Mouse (Mus musculus): ENCODE results near the gene Sag. TPM values are rescaled to one million over a fixed set of nuclear protein-coding genes. Genes with fewer than 3 reads are reported as not detected.

The Sag gene
- polyA plus RNA-seq, 1 experiment from 2014 or later, result 1.3 TPM

DNA sequence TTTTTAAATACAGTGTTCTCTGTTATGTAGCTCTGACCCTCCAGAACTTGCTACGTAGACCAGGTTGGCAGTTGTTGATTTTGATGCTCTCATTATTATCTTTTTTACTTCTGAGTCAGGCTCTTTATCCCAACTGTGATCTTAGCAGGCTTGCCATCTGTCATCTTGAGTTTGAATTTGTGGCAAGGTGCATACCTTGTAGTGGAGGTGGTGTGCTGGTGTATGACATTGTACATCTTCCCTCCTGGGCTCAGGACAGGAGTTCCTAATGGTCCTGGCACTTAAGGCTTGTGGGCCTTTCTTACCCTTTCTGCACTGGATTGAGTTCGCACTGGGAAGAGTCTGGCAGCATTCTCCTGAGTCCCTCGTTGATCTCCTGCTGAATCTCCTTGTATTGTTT lies 60.1 kb downstream of the Sag start:
- 80% methylated on average over 3 of the region's 3 CpGs for WGBS
- ATAC-seq (ENCODE audit: low FRiP score, low TSS enrichment), result no peak
- no peak overlapping the region for H3K9ac ChIP-seq (replicated peaks; ENCODE audit: low read length)

DNA sequence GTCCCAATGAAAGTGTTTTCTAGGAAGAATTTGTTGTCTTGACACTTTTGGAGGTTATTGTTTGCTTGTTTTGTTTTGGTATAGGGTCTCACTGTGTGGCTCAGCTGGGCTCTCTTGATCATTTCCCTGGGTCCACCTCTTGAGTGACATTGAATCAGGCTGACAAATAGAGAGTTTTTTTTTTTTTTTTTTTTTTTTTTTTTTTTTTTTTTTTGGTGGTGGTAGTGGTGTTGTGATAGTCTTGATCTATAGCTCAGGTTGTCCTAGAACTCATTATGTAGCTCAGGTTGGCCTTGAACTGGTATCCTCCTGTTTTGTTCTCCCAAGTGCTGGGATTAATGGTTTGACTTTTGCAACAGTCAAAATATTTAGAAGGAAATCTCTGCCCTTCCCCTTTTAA lies 61.4 kb downstream of the Sag start:
- ATAC-seq (ENCODE audit: low FRiP score, low TSS enrichment), result no peak

More for the DNA sequence above, 60.1 kb downstream of the Sag start:
- Histone ChIP-seq H3K27me3 (ENCODE audit: insufficient read depth, low read length) (no peaks in the 10 kb centered on the region), H3K27ac (ENCODE audit: low read length) (no peak overlapping the region), H3K4me1 (ENCODE audit: insufficient read depth, low read length) (0 out of 2 replicates have a peak, but pooled peaks cover 2% of the 10 kb centered on the region), H3K36me3 (ENCODE audit: insufficient read depth, low read length) (no peaks in the 10 kb centered on the region), H3K4me3 (ENCODE audit: low read length) (no peak overlapping the region), H3K9me3 (ENCODE audit: low read length) (no peaks in the 10 kb centered on the region), H3K4me2 (replicated peaks; ENCODE audit: low read depth, low read length) (no peak overlapping the region)

DNA sequence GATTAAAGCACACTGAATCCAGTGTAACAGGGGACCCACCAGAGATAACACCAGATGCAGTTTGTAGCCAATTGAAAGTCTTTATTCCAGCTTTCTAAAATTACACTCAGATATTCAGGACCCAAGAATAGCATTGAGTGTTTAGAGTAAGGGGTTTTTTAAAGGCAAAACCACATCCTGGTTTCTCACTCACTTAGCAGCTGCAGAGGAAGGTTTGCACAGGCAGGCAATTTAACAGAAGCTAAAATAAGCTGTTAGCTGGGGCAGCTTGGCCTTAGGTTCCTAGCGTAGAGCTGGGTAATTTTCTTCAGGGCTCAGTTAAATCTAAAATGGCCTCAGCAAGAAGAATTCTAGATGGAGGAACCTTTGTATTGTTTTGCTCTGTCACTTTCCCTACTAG lies 63.2 kb downstream of the Sag start:
- H3K4me1 ChIP-seq (ENCODE audit: insufficient read depth, low read length), result peaks cover 12% of the 10 kb centered on the region
- no peaks in the 10 kb centered on the region for H3K27me3 ChIP-seq (ENCODE audit: insufficient read depth, low read length)
- ATAC-seq (ENCODE audit: low FRiP score, low TSS enrichment), result no peak
- no peaks in the 10 kb centered on the region for H3K36me3 ChIP-seq (ENCODE audit: insufficient read depth, low read length)
- 93% methylated on average over 1 of the region's 1 CpGs for WGBS
- H3K4me3 ChIP-seq (ENCODE audit: low read length), result no peak overlapping the region
- no peaks in the 10 kb centered on the region for H3K9me3 ChIP-seq (ENCODE audit: low read length)
- no peak overlapping the region for H3K27ac ChIP-seq (ENCODE audit: low read length)
- H3K4me2 ChIP-seq (replicated peaks; ENCODE audit: low read depth, low read length), result no peak overlapping the region
- no peak overlapping the region for H3K9ac ChIP-seq (replicated peaks; ENCODE audit: low read length)

More for the DNA sequence above, 61.4 kb downstream of the Sag start:
- Histone ChIP-seq H3K27ac (ENCODE audit: low read length) (no peak overlapping the region), H3K4me1 (ENCODE audit: insufficient read depth, low read length) (0 out of 2 replicates have a peak, but pooled peaks cover 2% of the 10 kb centered on the region), H3K9ac (replicated peaks; ENCODE audit: low read length) (no peak overlapping the region), H3K36me3 (ENCODE audit: insufficient read depth, low read length) (no peaks in the 10 kb centered on the region), H3K4me2 (replicated peaks; ENCODE audit: low read depth, low read length) (no peak overlapping the region), H3K4me3 (ENCODE audit: low read length) (no peak overlapping the region), H3K27me3 (ENCODE audit: insufficient read depth, low read length) (no peaks in the 10 kb centered on the region), H3K9me3 (ENCODE audit: low read length) (no peaks in the 10 kb centered on the region)

DNA sequence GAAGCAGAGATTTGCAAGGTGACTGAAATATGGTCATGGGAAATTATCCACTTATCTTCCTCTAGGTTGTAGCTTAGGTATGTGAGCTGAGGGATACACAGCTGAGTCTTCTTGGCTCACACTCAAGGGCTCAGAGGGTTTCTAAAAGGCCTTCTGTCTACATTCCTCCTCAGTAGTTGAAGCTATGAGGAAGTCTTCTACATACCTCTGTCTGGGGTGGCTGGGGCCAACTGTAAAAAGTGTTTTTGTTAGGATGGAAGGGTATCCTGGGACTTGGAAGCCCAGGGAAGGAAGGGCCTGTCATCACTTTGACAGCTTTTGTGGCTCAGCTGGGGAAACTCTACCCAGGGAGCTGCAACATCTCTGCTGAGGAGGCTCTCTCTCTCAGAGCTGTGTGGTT lies 68.1 kb downstream of the Sag start:
- no peak overlapping the region for H3K9ac ChIP-seq (replicated peaks; ENCODE audit: low read length)
- peak overlapping the region; percentile 46; the same call in 1 of the 2 replicates for H3K27ac ChIP-seq (ENCODE audit: low read length)
- H3K27me3 ChIP-seq (ENCODE audit: insufficient read depth, low read length), result no peaks in the 10 kb centered on the region
- no peaks in the 10 kb centered on the region for H3K36me3 ChIP-seq (ENCODE audit: insufficient read depth, low read length)
- H3K4me2 ChIP-seq (replicated peaks; ENCODE audit: low read depth, low read length), result no peak overlapping the region
- no peak overlapping the region for H3K4me3 ChIP-seq (ENCODE audit: low read length)
- peaks cover 16% of the 10 kb centered on the region for H3K4me1 ChIP-seq (ENCODE audit: insufficient read depth, low read length)
- ATAC-seq (ENCODE audit: low FRiP score, low TSS enrichment), result no peak
- no peaks in the 10 kb centered on the region for H3K9me3 ChIP-seq (ENCODE audit: low read length)

DNA sequence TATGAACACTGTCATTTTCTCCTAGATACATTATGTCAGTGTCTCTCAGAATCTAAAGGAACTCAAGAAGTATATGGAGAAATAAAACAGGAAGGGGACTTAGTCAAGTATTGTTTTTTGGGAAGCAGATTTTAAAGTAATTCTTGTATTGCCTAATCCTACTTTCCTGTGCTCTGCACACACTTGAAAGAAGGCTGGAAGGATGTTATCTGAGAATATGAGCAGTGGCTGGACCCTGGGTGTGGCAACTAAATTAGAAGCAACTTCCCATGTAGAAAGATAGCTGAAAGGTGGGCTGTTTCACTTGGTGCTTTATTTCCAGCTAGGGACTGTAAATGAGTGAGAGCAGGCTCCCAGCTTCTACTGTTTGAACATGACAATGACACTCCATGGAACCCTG lies 69.6 kb downstream of the Sag start:
- Histone ChIP-seq H3K9ac (replicated peaks; ENCODE audit: low read length) (no peak overlapping the region), H3K27me3 (ENCODE audit: insufficient read depth, low read length) (no peaks in the 10 kb centered on the region), H3K27ac (ENCODE audit: low read length) (no peak overlapping the region), H3K4me1 (ENCODE audit: insufficient read depth, low read length) (peaks cover 22% of the 10 kb centered on the region), H3K36me3 (ENCODE audit: insufficient read depth, low read length) (no peaks in the 10 kb centered on the region), H3K4me3 (ENCODE audit: low read length) (no peak overlapping the region), H3K4me2 (replicated peaks; ENCODE audit: low read depth, low read length) (no peak overlapping the region), H3K9me3 (ENCODE audit: low read length) (no peaks in the 10 kb centered on the region)
- ATAC-seq (ENCODE audit: low FRiP score, low TSS enrichment), result no peak

DNA sequence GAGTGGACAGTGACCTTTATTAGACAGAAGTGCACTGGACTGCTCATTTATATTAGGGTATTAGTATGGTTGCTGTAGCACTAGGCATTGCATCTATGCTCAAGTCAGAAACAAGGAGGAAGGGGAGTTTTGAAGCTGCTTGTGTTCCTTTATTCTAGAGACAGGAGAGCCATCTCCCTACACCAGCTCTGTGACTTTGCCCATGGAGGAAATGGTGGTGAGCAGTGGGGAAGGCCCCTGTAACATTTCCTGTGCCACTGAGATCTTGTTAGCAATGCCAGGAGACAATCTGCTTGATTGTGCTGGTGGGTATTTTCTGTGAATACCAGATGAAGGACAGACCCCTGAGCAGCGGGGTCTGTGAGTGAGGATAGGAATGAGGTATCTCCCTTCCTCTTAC lies 72.6 kb downstream of the Sag start:
- H3K36me3 ChIP-seq (ENCODE audit: insufficient read depth, low read length), result no peaks in the 10 kb centered on the region
- H3K4me3 ChIP-seq (ENCODE audit: low read length), result no peak overlapping the region
- H3K27me3 ChIP-seq (ENCODE audit: insufficient read depth, low read length), result no peaks in the 10 kb centered on the region
- ATAC-seq (ENCODE audit: low FRiP score, low TSS enrichment), result no peak
- 95% methylated on average over 1 of the region's 1 CpGs for WGBS
- no peaks in the 10 kb centered on the region for H3K9me3 ChIP-seq (ENCODE audit: low read length)
- peaks cover 31% of the 10 kb centered on the region for H3K4me1 ChIP-seq (ENCODE audit: insufficient read depth, low read length)
- no peak overlapping the region for H3K27ac ChIP-seq (ENCODE audit: low read length)
- no peak overlapping the region for H3K9ac ChIP-seq (replicated peaks; ENCODE audit: low read length)
- H3K4me2 ChIP-seq (replicated peaks; ENCODE audit: low read depth, low read length), result no peak overlapping the region

DNA sequence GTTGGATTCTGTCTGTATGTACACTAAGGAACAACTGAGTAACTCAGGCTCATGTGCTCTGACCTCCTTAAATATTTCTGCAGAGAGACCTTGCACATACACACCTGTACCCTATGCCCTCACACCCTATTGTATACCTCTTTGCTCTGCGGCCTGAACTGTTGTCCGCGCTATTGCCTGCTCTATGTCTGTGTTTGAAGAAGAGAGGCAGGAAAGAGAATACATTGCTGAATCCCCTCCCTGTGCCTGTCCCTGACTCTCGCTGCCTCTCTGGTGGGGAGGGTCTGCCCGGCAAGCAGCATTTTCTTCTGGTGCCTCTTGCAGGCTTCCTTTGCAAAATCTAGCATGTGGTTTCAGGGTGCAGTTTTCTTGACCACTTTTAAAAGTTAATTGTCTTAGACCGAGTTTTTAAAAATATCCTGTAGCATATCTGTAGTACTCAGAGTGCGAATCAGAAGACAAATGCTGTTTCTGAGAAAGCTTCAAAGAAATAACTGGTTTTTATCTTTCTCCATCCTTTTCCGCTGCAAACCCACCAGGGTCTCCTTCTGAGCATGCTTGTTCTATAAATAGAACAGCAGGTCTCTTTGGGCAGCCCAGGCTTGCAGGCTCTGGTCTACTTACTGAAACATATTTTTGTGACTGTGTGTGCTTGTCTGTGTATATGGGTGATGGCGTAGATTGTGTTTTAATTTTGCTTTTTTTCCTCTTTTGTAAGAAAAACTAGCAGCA lies 74.2 kb downstream of the Sag start:
- Histone ChIP-seq H3K9me3 (ENCODE audit: low read length) (no peaks in the 10 kb centered on the region), H3K4me2 (replicated peaks; ENCODE audit: low read depth, low read length) (no peak overlapping the region), H3K27me3 (ENCODE audit: insufficient read depth, low read length) (no peaks in the 10 kb centered on the region), H3K9ac (replicated peaks; ENCODE audit: low read length) (no peak overlapping the region), H3K4me1 (ENCODE audit: insufficient read depth, low read length) (peaks cover 24% of the 10 kb centered on the region), H3K36me3 (ENCODE audit: insufficient read depth, low read length) (no peaks in the 10 kb centered on the region), H3K27ac (ENCODE audit: low read length) (peak overlapping the region; percentile 29; the same call in 1 of the 2 replicates), H3K4me3 (ENCODE audit: low read length) (no peak overlapping the region)
- ATAC-seq (ENCODE audit: low FRiP score, low TSS enrichment), result no peak
- WGBS, result 74% methylated on average over 9 of the region's 9 CpGs

DNA sequence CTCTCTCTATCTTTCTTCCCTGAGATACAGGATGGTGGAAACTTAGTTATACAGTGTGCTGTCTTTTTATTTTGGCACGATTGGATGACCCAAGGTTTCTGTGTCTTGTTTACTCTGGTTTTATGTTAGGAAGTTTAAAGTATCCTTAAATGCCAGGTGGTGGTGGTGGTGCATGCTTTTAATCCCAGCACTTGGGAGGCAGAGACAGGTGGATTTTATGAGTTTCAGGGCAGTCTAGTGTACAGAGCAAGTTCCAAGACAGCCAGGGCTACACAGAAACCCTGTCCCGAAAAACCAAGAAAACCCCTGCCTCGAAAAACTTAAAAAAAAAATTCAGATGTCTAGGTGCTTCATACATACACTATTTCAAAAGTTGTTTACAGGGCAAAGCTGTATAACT lies 75.6 kb downstream of the Sag start:
- Histone ChIP-seq H3K9ac (replicated peaks; ENCODE audit: low read length) (no peak overlapping the region), H3K4me2 (replicated peaks; ENCODE audit: low read depth, low read length) (no peak overlapping the region), H3K27ac (ENCODE audit: low read length) (peak overlapping the region; percentile 91; the same call in 1 of the 2 replicates), H3K9me3 (ENCODE audit: low read length) (no peaks in the 10 kb centered on the region), H3K36me3 (ENCODE audit: insufficient read depth, low read length) (no peaks in the 10 kb centered on the region), H3K4me1 (ENCODE audit: insufficient read depth, low read length) (peaks cover 24% of the 10 kb centered on the region), H3K27me3 (ENCODE audit: insufficient read depth, low read length) (no peaks in the 10 kb centered on the region), H3K4me3 (ENCODE audit: low read length) (no peak overlapping the region)
- no peak for ATAC-seq (ENCODE audit: low FRiP score, low TSS enrichment)
- WGBS, result 69% methylated on average over 3 of the region's 3 CpGs

DNA sequence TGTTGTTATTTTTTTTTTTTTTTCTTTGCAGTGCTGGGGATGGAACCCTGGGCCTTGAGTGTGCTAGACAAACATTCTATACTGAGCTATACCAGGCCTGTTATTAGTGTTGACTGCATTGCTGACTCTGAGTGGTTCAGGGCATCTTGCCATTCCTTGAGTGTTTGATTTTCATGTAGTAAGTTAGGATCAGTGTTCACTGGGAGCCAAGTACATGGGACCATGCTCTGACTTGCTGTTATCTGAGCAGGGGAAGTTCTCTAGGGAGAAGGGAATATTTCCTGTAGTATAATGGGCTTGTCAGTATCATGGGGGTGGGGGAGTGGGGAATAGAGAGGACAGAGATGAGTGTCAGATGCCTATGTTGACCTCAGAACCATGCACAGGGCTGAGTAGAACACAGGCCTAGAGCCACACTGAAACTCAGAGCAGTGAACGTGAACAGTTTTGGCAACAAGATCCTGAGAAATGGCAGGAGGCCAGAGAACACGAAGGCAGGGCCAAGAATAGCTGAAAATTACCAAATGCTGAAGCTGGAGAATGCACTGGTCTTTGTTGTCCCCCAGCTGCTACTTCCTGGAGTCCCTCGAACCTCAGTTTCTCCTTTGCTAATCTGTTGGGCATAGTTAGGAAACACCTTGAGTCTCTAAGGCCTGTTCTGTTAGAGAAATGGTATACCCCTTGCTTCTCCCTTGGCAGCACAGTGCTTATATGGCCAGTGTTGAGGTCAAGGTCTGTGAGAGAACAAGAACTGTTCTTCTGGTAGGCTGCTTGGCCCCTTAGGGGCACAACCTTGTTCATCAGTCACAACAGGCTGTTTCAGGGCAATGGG lies 76.2 kb downstream of the Sag start:
- Histone ChIP-seq H3K4me3 (ENCODE audit: low read length) (no peak overlapping the region), H3K4me1 (ENCODE audit: insufficient read depth, low read length) (peaks cover 24% of the 10 kb centered on the region), H3K27ac (ENCODE audit: low read length) (peak overlapping the region; percentile 91), H3K9ac (replicated peaks; ENCODE audit: low read length) (no peak overlapping the region), H3K9me3 (ENCODE audit: low read length) (no peaks in the 10 kb centered on the region), H3K4me2 (replicated peaks; ENCODE audit: low read depth, low read length) (no peak overlapping the region), H3K27me3 (ENCODE audit: insufficient read depth, low read length) (no peaks in the 10 kb centered on the region), H3K36me3 (ENCODE audit: insufficient read depth, low read length) (peaks cover 6% of the 10 kb centered on the region; the same call in 1 of the 2 replicates)
- ATAC-seq (ENCODE audit: low FRiP score, low TSS enrichment), result peak; percentile 92
- WGBS, result 36% methylated on average over 3 of the region's 3 CpGs

DNA sequence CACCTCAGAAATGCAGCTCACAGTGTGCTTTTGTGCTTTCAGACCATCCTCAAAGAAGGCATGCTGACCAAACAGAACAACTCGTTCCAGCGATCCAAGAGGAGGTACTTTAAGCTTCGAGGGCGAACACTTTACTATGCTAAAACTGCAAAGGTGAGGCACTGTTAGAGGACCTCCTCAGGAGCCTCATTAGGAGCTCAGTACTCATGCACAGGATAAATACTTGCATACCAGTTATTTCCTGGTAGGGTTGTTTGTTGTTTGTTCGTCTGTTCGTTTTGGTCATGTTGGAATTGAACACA lies 76.8 kb downstream of the Sag start:
- Histone ChIP-seq H3K27me3 (ENCODE audit: insufficient read depth, low read length) (no peaks in the 10 kb centered on the region), H3K4me2 (replicated peaks; ENCODE audit: low read depth, low read length) (no peak overlapping the region), H3K9me3 (ENCODE audit: low read length) (no peaks in the 10 kb centered on the region), H3K4me3 (ENCODE audit: low read length) (no peak overlapping the region), H3K9ac (replicated peaks; ENCODE audit: low read length) (no peak overlapping the region), H3K4me1 (ENCODE audit: insufficient read depth, low read length) (peaks cover 24% of the 10 kb centered on the region), H3K27ac (ENCODE audit: low read length) (peak overlapping the region; percentile 91), H3K36me3 (ENCODE audit: insufficient read depth, low read length) (peaks cover 8% of the 10 kb centered on the region; the same call in 1 of the 2 replicates)
- 79% methylated on average over 6 of the region's 6 CpGs for WGBS
- ATAC-seq (ENCODE audit: low FRiP score, low TSS enrichment), result no peak

All from kidney, embryonic 16.5 days (tissue).